Mouse (Mus musculus): ENCODE measurements around the gene Itgb5. TPM values are rescaled to one million over a fixed set of nuclear protein-coding genes. Genes with fewer than 3 reads are reported as not detected.

The Itgb5 gene
- polyA plus RNA-seq, 1 experiment from 2014 or later, result 64.1 TPM

GRCm38 (mm10) chr16:33996030-33996429 is 166.6 kb downstream of the Itgb5 start:
- Histone ChIP-seq H3K4me3 (no peak overlapping the region), H3K9me3 (no peaks in the 10 kb centered on the region), H3K27me3 (replicated peaks; ENCODE audit: low read depth, poor library complexity, severe bottlenecking) (no peaks in the 10 kb centered on the region), H3K4me1 (no peaks in the 10 kb centered on the region), H3K36me3 (replicated peaks) (no peaks in the 10 kb centered on the region), H3K27ac (replicated peaks) (no peak overlapping the region)
- 11% methylated on average over 5 of the region's 5 CpGs for WGBS
- DNase-seq (ENCODE audit: low spot score), result peak; percentile 75

GRCm38 (mm10) chr16:33998011-33998410 is 168.5 kb downstream of the Itgb5 start:
- DNase-seq (ENCODE audit: low spot score), result no peak
- 84% methylated on average over 6 of the region's 6 CpGs for whole genome bisulfite sequencing
- Histone ChIP-seq H3K4me3 (no peak overlapping the region), H3K36me3 (replicated peaks) (no peaks in the 10 kb centered on the region), H3K27me3 (replicated peaks; ENCODE audit: low read depth, poor library complexity, severe bottlenecking) (no peaks in the 10 kb centered on the region), H3K4me1 (0 out of 2 replicates have a peak, but pooled peaks cover 8% of the 10 kb centered on the region), H3K27ac (replicated peaks) (no peak overlapping the region), H3K9me3 (no peaks in the 10 kb centered on the region)

Other genes starting within 250 kb of the Itgb5 start
- gene Heg1, start 145.3 kb upstream of the Itgb5 start, polyA plus RNA-seq (2016; fragmentation: Nextera tagmentation; extraction: Ambion mirVana), result 11.8 and 15.0 TPM in 2 replicates
- gene Muc13, start 35.6 kb upstream of the Itgb5 start, polyA plus RNA-seq (2016; fragmentation: Nextera tagmentation; extraction: Ambion mirVana), result 0.10 and 0.14 TPM in 2 replicates
- gene Umps, start 137.4 kb downstream of the Itgb5 start, polyA plus RNA-seq (2016; fragmentation: Nextera tagmentation; extraction: Ambion mirVana), result 105 and 106 TPM in 2 replicates